Mouse (Mus musculus): ENCODE results near the gene Fam83f. TPM values are rescaled to one million over a fixed set of nuclear protein-coding genes. Genes with fewer than 3 reads are reported as not detected.

Fam83f gene
- total and polyA plus RNA-seq, 3 experiments, result 0.21 TPM; not detected in 2

- WGBS, result 44% methylated on average over 5 of the region's 5 CpGs
- no peak overlapping the region for H3K9ac ChIP-seq (ENCODE audit: low read depth, low read length)
- H3K27me3 ChIP-seq (ENCODE audit: control insufficient read depth, insufficient read depth, low read length), result no peaks in the 10 kb centered on the region
- intact Hi-C loops (cut with DNase I), result no loop called here
- no peak for TF ChIP-seq CTCF (IDR thresholded peaks at IDR 0.05)
- TF ChIP-seq EP300 (IDR thresholded peaks at IDR 0.05; ENCODE audit: insufficient read depth, low read depth, low read length), result 0 out of 2 replicates have a peak, but pooled peaks have one; percentile 22
- H3K27ac ChIP-seq, result peak overlapping the region; percentile 44
- peaks cover 8% of the 10 kb centered on the region for H3K36me3 ChIP-seq (ENCODE audit: control insufficient read depth, insufficient read depth, low read length)
- peaks cover 21% of the 10 kb centered on the region for H3K4me1 ChIP-seq (ENCODE audit: control insufficient read depth, insufficient read depth, low read length)
- H3K4me3 ChIP-seq, result no peak overlapping the region
- DNase-seq, result peak in 1 of 2 experiments; percentile 26
- H3K79me2 ChIP-seq (replicated peaks; ENCODE audit: control insufficient read depth, insufficient read depth, low read length), result peaks cover 6% of the 10 kb centered on the region; the same call in 1 of the 2 replicates
These were observed 48.6 kb downstream of the Fam83f start for GRCm38 (mm10) chr15:80720249-80720648.

GRCm38 (mm10) chr15:80721861-80722260 lies 50.2 kb downstream of the Fam83f start:
- peaks cover 16% of the 10 kb centered on the region for H3K4me1 ChIP-seq (ENCODE audit: control insufficient read depth, insufficient read depth, low read length)
- no peak overlapping the region for H3K4me3 ChIP-seq
- no peak overlapping the region for H3K27ac ChIP-seq
- TF ChIP-seq EP300 (IDR thresholded peaks at IDR 0.05; ENCODE audit: insufficient read depth, low read depth, low read length) (no peak), CTCF (IDR thresholded peaks at IDR 0.05) (no peak), POLR2A (IDR thresholded peaks at IDR 0.05; ENCODE audit: insufficient read depth, low read depth, low read length) (no peak)
- intact Hi-C loops (cut with DNase I), result no loop called here
- no peak for DNase-seq
- 85% methylated on average over 6 of the region's 6 CpGs for WGBS
- H3K36me3 ChIP-seq (ENCODE audit: control insufficient read depth, insufficient read depth, low read length), result peaks cover 8% of the 10 kb centered on the region
- no peaks in the 10 kb centered on the region for H3K27me3 ChIP-seq (ENCODE audit: control insufficient read depth, insufficient read depth, low read length)
- H3K79me2 ChIP-seq (replicated peaks; ENCODE audit: control insufficient read depth, insufficient read depth, low read length), result peaks cover 9% of the 10 kb centered on the region
- H3K9ac ChIP-seq (ENCODE audit: low read depth, low read length), result peak overlapping the region; percentile 15; the same call in 1 of the 2 replicates

DNA sequence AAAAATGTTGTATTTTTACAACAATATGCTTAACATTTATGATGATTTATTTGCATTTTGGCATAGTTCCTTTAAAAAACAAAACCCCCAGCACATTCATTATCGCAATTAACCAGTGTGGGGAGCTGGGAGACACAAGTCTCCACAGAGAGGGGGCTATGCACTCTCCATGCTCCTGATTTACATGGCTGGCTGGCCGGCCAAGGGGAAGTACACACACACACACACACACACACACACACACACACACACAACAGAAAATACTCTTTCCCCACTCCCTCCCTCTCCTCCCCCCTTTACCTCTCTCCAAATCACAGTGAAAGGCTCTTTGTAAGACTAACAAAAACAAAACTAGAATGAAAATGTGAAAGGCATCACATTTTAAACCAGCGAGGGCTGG lies 50.7 kb downstream of the Fam83f start:
- H3K27me3 ChIP-seq (ENCODE audit: control insufficient read depth, insufficient read depth, low read length), result no peaks in the 10 kb centered on the region
- DNase-seq, result no peak
- intact Hi-C loops (cut with DNase I), result no loop called here
- H3K4me3 ChIP-seq, result no peak overlapping the region
- peaks cover 14% of the 10 kb centered on the region for H3K4me1 ChIP-seq (ENCODE audit: control insufficient read depth, insufficient read depth, low read length)
- WGBS, result 66% methylated on average over 3 of the region's 3 CpGs
- H3K79me2 ChIP-seq (replicated peaks; ENCODE audit: control insufficient read depth, insufficient read depth, low read length), result peaks cover 9% of the 10 kb centered on the region
- H3K9ac ChIP-seq (ENCODE audit: low read depth, low read length), result no peak overlapping the region
- peaks cover 8% of the 10 kb centered on the region for H3K36me3 ChIP-seq (ENCODE audit: control insufficient read depth, insufficient read depth, low read length)
- TF ChIP-seq EP300 (IDR thresholded peaks at IDR 0.05; ENCODE audit: insufficient read depth, low read depth, low read length) (no peak), CTCF (IDR thresholded peaks at IDR 0.05) (no peak), POLR2A (IDR thresholded peaks at IDR 0.05; ENCODE audit: insufficient read depth, low read depth, low read length) (no peak)
- H3K27ac ChIP-seq, result no peak overlapping the region

DNA sequence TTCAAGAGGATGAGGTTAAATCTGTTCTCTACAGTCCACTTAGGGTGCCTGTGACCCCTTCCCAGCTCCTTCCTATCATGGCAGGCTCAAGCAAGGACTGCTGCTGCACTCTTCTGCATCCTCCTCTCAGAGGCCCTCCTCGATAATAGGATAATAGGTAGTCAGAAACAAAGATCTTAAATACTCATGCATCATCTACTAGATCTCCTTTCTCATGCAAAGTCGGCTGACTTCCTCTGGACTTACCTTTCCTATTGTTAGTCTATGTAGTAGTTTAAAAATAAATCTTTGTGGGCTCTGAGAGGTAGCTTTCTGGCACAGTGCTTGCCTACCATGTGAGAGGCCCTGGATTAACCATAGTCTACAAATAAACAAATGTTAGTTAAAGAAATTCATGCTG lies 57.8 kb downstream of the Fam83f start:
- Histone ChIP-seq H3K4me3 (no peak overlapping the region), H3K4me1 (ENCODE audit: control insufficient read depth, insufficient read depth, low read length) (peaks cover 4% of the 10 kb centered on the region), H3K27ac (no peak overlapping the region), H3K79me2 (replicated peaks; ENCODE audit: control insufficient read depth, insufficient read depth, low read length) (peaks cover 5% of the 10 kb centered on the region), H3K9ac (ENCODE audit: low read depth, low read length) (no peak overlapping the region), H3K27me3 (ENCODE audit: control insufficient read depth, insufficient read depth, low read length) (no peaks in the 10 kb centered on the region), H3K36me3 (ENCODE audit: control insufficient read depth, insufficient read depth, low read length) (peaks cover 7% of the 10 kb centered on the region)
- TF ChIP-seq CTCF (IDR thresholded peaks at IDR 0.05) (no peak), POLR2A (IDR thresholded peaks at IDR 0.05; ENCODE audit: insufficient read depth, low read depth, low read length) (no peak), EP300 (IDR thresholded peaks at IDR 0.05; ENCODE audit: insufficient read depth, low read depth, low read length) (no peak)
- 39% methylated on average over 2 of the region's 2 CpGs for WGBS
- intact Hi-C loops (cut with DNase I), result no loop called here
- no peak for DNase-seq

GRCm38 (mm10) chr15:80731043-80731442 lies 59.4 kb downstream of the Fam83f start:
- H3K27ac ChIP-seq, result no peak overlapping the region
- WGBS, result 86% methylated on average over 1 of the region's 1 CpGs
- H3K27me3 ChIP-seq (ENCODE audit: control insufficient read depth, insufficient read depth, low read length), result no peaks in the 10 kb centered on the region
- peaks cover 7% of the 10 kb centered on the region for H3K36me3 ChIP-seq (ENCODE audit: control insufficient read depth, insufficient read depth, low read length)
- peaks cover 5% of the 10 kb centered on the region for H3K4me1 ChIP-seq (ENCODE audit: control insufficient read depth, insufficient read depth, low read length)
- H3K4me3 ChIP-seq, result no peak overlapping the region
- DNase-seq, result no peak
- H3K79me2 ChIP-seq (replicated peaks; ENCODE audit: control insufficient read depth, insufficient read depth, low read length), result peaks cover 7% of the 10 kb centered on the region
- no peak overlapping the region for H3K9ac ChIP-seq (ENCODE audit: low read depth, low read length)
- TF ChIP-seq EP300 (IDR thresholded peaks at IDR 0.05; ENCODE audit: insufficient read depth, low read depth, low read length), result no peak
- no peak for TF ChIP-seq CTCF (IDR thresholded peaks at IDR 0.05)
- no peak for TF ChIP-seq POLR2A (IDR thresholded peaks at IDR 0.05; ENCODE audit: insufficient read depth, low read depth, low read length)
- intact Hi-C loops (cut with DNase I), result no loop called here

- intact Hi-C loops (cut with DNase I), result no loop called here
- Histone ChIP-seq H3K79me2 (replicated peaks; ENCODE audit: control insufficient read depth, insufficient read depth, low read length) (peaks cover 5% of the 10 kb centered on the region; the same call in 1 of the 2 replicates), H3K9ac (ENCODE audit: low read depth, low read length) (no peak overlapping the region), H3K4me1 (ENCODE audit: control insufficient read depth, insufficient read depth, low read length) (peaks cover 5% of the 10 kb centered on the region), H3K27me3 (ENCODE audit: control insufficient read depth, insufficient read depth, low read length) (no peaks in the 10 kb centered on the region), H3K27ac (no peak overlapping the region), H3K4me3 (no peak overlapping the region), H3K36me3 (ENCODE audit: control insufficient read depth, insufficient read depth, low read length) (peaks cover 7% of the 10 kb centered on the region)
- no peak for TF ChIP-seq EP300 (IDR thresholded peaks at IDR 0.05; ENCODE audit: insufficient read depth, low read depth, low read length)
- TF ChIP-seq POLR2A (IDR thresholded peaks at IDR 0.05; ENCODE audit: insufficient read depth, low read depth, low read length), result no peak
- TF ChIP-seq CTCF (IDR thresholded peaks at IDR 0.05), result no peak
- DNase-seq, result no peak
- 67% methylated on average over 3 of the region's 3 CpGs for WGBS
These were observed 59.9 kb downstream of the Fam83f start for GRCm38 (mm10) chr15:80731511-80731910.
